ENCODE assay signal across 1 mouse cellular context in the genomic region with DNA sequence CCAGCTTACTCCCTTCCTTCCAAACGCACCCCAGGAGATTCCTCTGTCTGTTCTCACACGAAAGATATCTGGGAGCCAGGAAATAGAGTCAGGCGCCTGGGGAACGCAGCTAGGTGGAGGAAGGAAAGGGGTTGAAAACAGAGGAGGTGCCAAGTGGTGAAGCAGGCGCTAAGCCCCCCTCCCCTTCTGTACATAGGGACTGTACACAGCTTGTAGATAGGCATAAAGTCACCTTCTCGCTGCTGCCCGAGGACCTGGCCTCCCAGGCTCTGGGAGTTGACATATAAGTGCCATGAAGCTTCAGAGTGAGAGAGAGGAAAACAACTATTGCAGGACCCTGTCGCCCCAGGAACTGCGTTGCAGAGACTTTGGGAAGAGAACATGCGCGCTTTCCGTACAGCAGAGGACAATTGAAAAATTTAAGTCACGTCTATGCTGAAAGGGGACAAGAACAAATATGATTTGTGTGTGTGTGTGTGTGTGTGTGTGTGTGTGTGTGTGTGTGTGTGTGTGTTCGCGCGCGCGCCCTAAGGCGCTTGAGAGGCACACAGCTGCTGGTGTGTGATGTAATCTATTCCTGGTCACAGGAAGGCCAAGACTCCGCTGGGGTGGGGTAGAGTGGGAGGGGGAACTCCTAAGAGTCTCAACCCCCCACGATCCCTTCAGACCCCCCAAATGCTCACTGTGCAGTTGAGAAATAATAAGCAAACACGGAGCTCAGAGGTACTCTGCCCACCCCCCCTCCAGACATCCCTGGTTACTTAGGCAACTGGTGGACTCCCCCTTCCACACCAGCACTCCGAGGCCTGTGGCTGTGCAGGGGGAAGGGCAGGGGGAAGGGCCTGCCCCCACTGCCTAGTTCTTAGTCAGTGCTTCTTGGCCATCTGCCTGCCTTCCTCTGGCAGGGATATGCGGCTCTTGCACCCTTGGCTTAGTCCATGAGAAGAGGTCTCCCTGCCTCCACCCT.
A peak's percentile ranks its signal among the peaks of the same experiment; 100 is the strongest.
TF ChIP-seq lines count a peak whose summit lies in the region.

No protein-coding gene starts in this region.

TF ChIP-seq in CH12.LX, 34 proteins besides CTCF, POLR2A, EP300 and RAD21 (continued from another document):
- no peak for TF ChIP-seq RCOR1 (conservative IDR thresholded peaks at IDR 0.05; ENCODE audit: low read depth, low read length)
- TF ChIP-seq ZC3H11A (IDR thresholded peaks at IDR 0.05; ENCODE audit: low read depth, low read length): no peak
- peak; percentile 76 for TF ChIP-seq MXI1 (IDR thresholded peaks at IDR 0.05; ENCODE audit: low read depth, low read length)
